Mouse (Mus musculus): ENCODE results near the gene Olfr1392.

DNA sequence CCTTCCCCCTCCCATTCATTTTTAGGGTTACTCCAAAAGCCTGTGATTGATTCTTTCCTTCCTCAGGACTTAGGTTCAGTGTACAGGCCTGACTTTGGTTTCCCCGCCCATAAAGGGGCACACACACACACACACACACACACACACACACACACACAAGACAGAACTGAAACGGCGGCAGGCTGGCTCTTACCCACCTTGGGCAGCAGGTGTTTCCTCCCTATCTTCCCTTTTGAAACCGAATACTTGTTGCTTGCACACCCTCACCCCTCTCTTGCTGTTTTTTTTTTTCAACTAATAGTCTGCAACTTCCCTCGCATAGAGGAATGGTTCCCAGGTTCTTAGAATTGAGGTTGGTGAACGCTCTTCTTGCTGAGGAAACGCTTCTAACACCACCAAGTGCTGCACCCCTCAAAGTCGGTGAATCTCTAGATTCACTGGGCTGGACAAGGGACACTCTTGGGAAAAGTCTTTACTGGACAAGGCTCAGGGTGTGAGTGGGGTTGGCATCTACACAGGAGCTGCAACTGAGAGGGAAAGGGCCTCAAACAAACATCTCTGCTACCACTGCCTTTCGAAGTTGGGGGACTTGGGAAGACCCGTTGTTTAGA is 35.2 kb upstream of the Olfr1392 start:
- TF ChIP-seq CTCF (conservative IDR thresholded peaks at IDR 0.05; ENCODE audit: low read length) = no peak
- no peak for TF ChIP-seq POU5F1 (IDR thresholded peaks at IDR 0.05; ENCODE audit: borderline replicate concordance, low read length)

All from E14TG2a.4 (cell line).